In genomic region chr5:143711326-143711725, GRCm38 (mm10) we compare ENCODE assay signal across 9 mouse cellular contexts. TPM values are rescaled to one million over a fixed set of nuclear protein-coding genes. Genes with fewer than 3 reads are reported as not detected.
DNase-seq lines count a peak whose midpoint lies in the region; ATAC-seq and TF ChIP-seq lines count a peak whose summit lies in the region.
"Had no signal": no experiment of that assay in that cellular context is flagged by ENCODE, and none has a peak within 500 bp of the region (broad histone marks: within the 10 kb centered on the region; RNA-seq: fewer than 3 reads in every experiment).

No protein-coding gene starts in this region.

- TF ChIP-seq CTCF in kidney, adult 2 months (conservative IDR thresholded peaks at IDR 0.05; ENCODE audit: insufficient read depth, insufficient read length, low read depth, low read length), result peak; percentile 86

- peak; percentile 80 for ATAC-seq in granulocyte monocyte progenitor cell, adult 5-6 weeks (replicated peaks; ENCODE audit: poor library complexity, severe bottlenecking)
- 0 out of 2 replicates have a peak, but pooled peaks have one; percentile 30 for ATAC-seq in limb, embryonic 15.5 days (ENCODE audit: insufficient number of reproducible peaks, low FRiP score, low TSS enrichment, low read depth)
- peak; percentile 75; the same call in 1 of the 2 replicates for ATAC-seq in midbrain, embryonic 16.5 days

- H3K4me1 ChIP-seq in kidney, adult 2 months (ENCODE audit: control insufficient read depth, insufficient read depth, low read length), result no peaks in the 10 kb centered on the region
- H3K4me1 ChIP-seq in limb, embryonic 15.5 days, result peaks cover 2% of the 10 kb centered on the region; the same call in 1 of the 2 replicates
- H3K4me1 ChIP-seq in midbrain, embryonic 16.5 days (ENCODE audit: control insufficient read depth, insufficient read depth, low read length), result no peaks in the 10 kb centered on the region

- peaks cover 7% of the 10 kb centered on the region for H3K36me3 ChIP-seq in kidney, adult 2 months (ENCODE audit: control insufficient read depth, insufficient read depth, low read length)
- H3K36me3 ChIP-seq in limb, embryonic 15.5 days, result peaks cover 84% of the 10 kb centered on the region
- H3K36me3 ChIP-seq in midbrain, embryonic 16.5 days (ENCODE audit: control insufficient read depth, insufficient read depth, low read length), result peaks cover 57% of the 10 kb centered on the region

- H3K9me3 ChIP-seq in limb, embryonic 15.5 days, result no peaks in the 10 kb centered on the region
- H3K9me3 ChIP-seq in midbrain, embryonic 16.5 days (replicated peaks; ENCODE audit: control insufficient read depth, low read length, poor library complexity, severe bottlenecking), result no peaks in the 10 kb centered on the region

- peak; percentile 53 for DNase-seq in A20 (ENCODE audit: low read depth, low spot score)
- DNase-seq in adipocyte (ENCODE audit: low spot score), result peak; percentile 92
- peak; percentile 85 for DNase-seq in embryo, embryonic 11 days
- DNase-seq in kidney, adult 2 months, result peak; percentile 70
- peak; percentile 60 to 83 for DNase-seq in spleen, postnatal 4 days (ENCODE audit: low spot score in 2 of 2)

- H3K9ac ChIP-seq in limb, embryonic 15.5 days, result no peak overlapping the region
- H3K9ac ChIP-seq in midbrain, embryonic 16.5 days (ENCODE audit: low read depth, low read length), result no peak overlapping the region

- no peak for TF ChIP-seq POLR2A in kidney, adult 2 months (IDR thresholded peaks at IDR 0.05; ENCODE audit: low read depth, low read length)

- no peak overlapping the region for H3K4me2 ChIP-seq in limb, embryonic 15.5 days
- H3K4me2 ChIP-seq in midbrain, embryonic 16.5 days (ENCODE audit: low read length), result no peak overlapping the region

- no peak overlapping the region for H3K27ac ChIP-seq in kidney, adult 2 months (ENCODE audit: insufficient read depth, low read depth, low read length)
- H3K27ac ChIP-seq in limb, embryonic 15.5 days, result no peak overlapping the region
- no peak overlapping the region for H3K27ac ChIP-seq in midbrain, embryonic 16.5 days (ENCODE audit: low read length)

- H3K4me3 ChIP-seq in kidney, adult 2 months (ENCODE audit: insufficient read depth, low read depth, low read length), result no peak overlapping the region
- H3K4me3 ChIP-seq in limb, embryonic 15.5 days, result no peak overlapping the region
- no peak overlapping the region for H3K4me3 ChIP-seq in midbrain, embryonic 16.5 days (ENCODE audit: low read depth, low read length)
- H3K4me3 ChIP-seq: erythroblast, embryonic 14.5 days had no signal

- WGBS in kidney, adult 2 months, result 9% methylated on average over 7 of the region's 7 CpGs
- 6% methylated on average over 7 of the region's 7 CpGs for WGBS in limb, embryonic 15.5 days
- WGBS in midbrain, embryonic 16.5 days, result 13% methylated on average over 7 of the region's 7 CpGs

- H3K27me3 ChIP-seq in kidney, adult 2 months (replicated peaks; ENCODE audit: control insufficient read depth, insufficient read depth, low read length), result no peaks in the 10 kb centered on the region
- no peaks in the 10 kb centered on the region for H3K27me3 ChIP-seq in limb, embryonic 15.5 days
- H3K27me3 ChIP-seq in midbrain, embryonic 16.5 days (ENCODE audit: control insufficient read depth, insufficient read depth, low read depth, low read length), result no peaks in the 10 kb centered on the region

RNA-seq across cellular contexts. Expression of gene Usp42, which starts 20.8 kb away (rescaled TPM):
- total RNA-seq in granulocyte monocyte progenitor cell, adult 5-6 weeks (2014; fragmentation: Nextera tagmentation), result 15.4 and 19.0 TPM in 2 replicates
- total RNA-seq in granulocyte monocyte progenitor cell, adult 5-6 weeks (2017), result 10.4 and 13.4 TPM in 2 replicates
- polyA plus RNA-seq in kidney, adult 2 months (2012; rRNA removed), result 3.9 and 4.3 TPM in 2 replicates
- 17.4 and 18.1 TPM in 2 replicates for polyA plus RNA-seq in limb, embryonic 15.5 days (2015; fragmentation: Nextera tagmentation; extraction: Ambion mirVana)
- polyA plus RNA-seq in midbrain, embryonic 16.5 days (2015; fragmentation: Nextera tagmentation; extraction: Ambion mirVana), result 26.0 and 28.0 TPM in 2 replicates

Comparison
In these comparisons a context has a peak if more than half of its experiments do, and no peak if none do; other contexts are left out.
1. ATAC-seq: peak in every context shown above with its lines; median percentile 80 in granulocyte monocyte progenitor cell, adult 5-6 weeks; 75 in midbrain, embryonic 16.5 days; 30 in limb, embryonic 15.5 days.